Mouse (Mus musculus): ENCODE results near the gene Hist1h3b.
"Not testable (repeated sequence)": the region's sequence is repeated elsewhere in the genome, so short reads cannot be mapped to it uniquely, and the experiment has no call there.

Gene Hist1h3b

GRCm38 (mm10) chr13:23752067-23752741 is at the start of gene Hist1h3b:
Gene Hist1h3b (plus strand): TSS chr13:23752267.
- peak; percentile 74 to 86 for DNase-seq (ENCODE audit: low spot score in 2 of 2)

- DNase-seq (ENCODE audit: low spot score in 2 of 2): not testable (repeated sequence)
Measured at GRCm38 (mm10) chr13:23702801-23703200, 49.3 kb upstream of the Hist1h3b start.

GRCm38 (mm10) chr13:23705751-23706356 is 46.2 kb upstream of the Hist1h3b start:
- DNase-seq (ENCODE audit: low spot score in 2 of 2): no peak

GRCm38 (mm10) chr13:23706771-23707170 is 45.3 kb upstream of the Hist1h3b start:
- DNase-seq (ENCODE audit: low spot score in 2 of 2): no peak

GRCm38 (mm10) chr13:23708041-23708440 is 44.0 kb upstream of the Hist1h3b start:
- DNase-seq (ENCODE audit: low spot score in 2 of 2): no peak

- no peak for DNase-seq (ENCODE audit: low spot score in 2 of 2)
Measured at GRCm38 (mm10) chr13:23708654-23709053, 43.4 kb upstream of the Hist1h3b start.

GRCm38 (mm10) chr13:23709714-23710373 is 42.2 kb upstream of the Hist1h3b start:
- DNase-seq (ENCODE audit: low spot score in 2 of 2): no peak

- DNase-seq (ENCODE audit: low spot score in 2 of 2): no peak
Measured at GRCm38 (mm10) chr13:23710374-23711089, 41.5 kb upstream of the Hist1h3b start, which contains the start of gene Hfe. Gene Hfe (minus strand): TSS chr13:23710854.

GRCm38 (mm10) chr13:23716261-23717042 is 35.6 kb upstream of the Hist1h3b start:
- DNase-seq (ENCODE audit: low spot score in 2 of 2): no peak

GRCm38 (mm10) chr13:23717176-23717575 is 34.9 kb upstream of the Hist1h3b start:
- DNase-seq (ENCODE audit: low spot score in 2 of 2): no peak

GRCm38 (mm10) chr13:23717593-23718245 is 34.3 kb upstream of the Hist1h3b start:
- DNase-seq (ENCODE audit: low spot score in 2 of 2): not testable (repeated sequence)

- DNase-seq (ENCODE audit: low spot score in 2 of 2): no peak
Measured at GRCm38 (mm10) chr13:23724239-23724638, 27.8 kb upstream of the Hist1h3b start.

- no peak for DNase-seq (ENCODE audit: low spot score in 2 of 2)
Measured at GRCm38 (mm10) chr13:23725213-23725612, 26.9 kb upstream of the Hist1h3b start.

GRCm38 (mm10) chr13:23728472-23729191 is 23.4 kb upstream of the Hist1h3b start:
- no peak for DNase-seq (ENCODE audit: low spot score in 2 of 2)

- no peak for DNase-seq (ENCODE audit: low spot score in 2 of 2)
Measured at GRCm38 (mm10) chr13:23729192-23729525, 22.9 kb upstream of the Hist1h3b start.

- DNase-seq (ENCODE audit: low spot score in 2 of 2): no peak
Measured at GRCm38 (mm10) chr13:23729706-23730105, 22.4 kb upstream of the Hist1h3b start.

- no peak for DNase-seq (ENCODE audit: low spot score in 2 of 2)
Measured at GRCm38 (mm10) chr13:23730479-23730878, 21.6 kb upstream of the Hist1h3b start.

- no peak for DNase-seq (ENCODE audit: low spot score in 2 of 2)
Measured at GRCm38 (mm10) chr13:23732156-23732804, 19.8 kb upstream of the Hist1h3b start.

- no peak for DNase-seq (ENCODE audit: low spot score in 2 of 2)
Measured at GRCm38 (mm10) chr13:23737091-23737490, 15.0 kb upstream of the Hist1h3b start.

- DNase-seq (ENCODE audit: low spot score in 2 of 2): no peak
Measured at GRCm38 (mm10) chr13:23738041-23738440, 14.0 kb upstream of the Hist1h3b start.

Measured in urinary bladder, postnatal 4 days (tissue).